Mouse (Mus musculus): ENCODE results near the gene Ccdc114.
"Not testable (repeated sequence)": the region's sequence is repeated elsewhere in the genome, so short reads cannot be mapped to it uniquely, and the experiment has no call there.

The Ccdc114 gene

DNA sequence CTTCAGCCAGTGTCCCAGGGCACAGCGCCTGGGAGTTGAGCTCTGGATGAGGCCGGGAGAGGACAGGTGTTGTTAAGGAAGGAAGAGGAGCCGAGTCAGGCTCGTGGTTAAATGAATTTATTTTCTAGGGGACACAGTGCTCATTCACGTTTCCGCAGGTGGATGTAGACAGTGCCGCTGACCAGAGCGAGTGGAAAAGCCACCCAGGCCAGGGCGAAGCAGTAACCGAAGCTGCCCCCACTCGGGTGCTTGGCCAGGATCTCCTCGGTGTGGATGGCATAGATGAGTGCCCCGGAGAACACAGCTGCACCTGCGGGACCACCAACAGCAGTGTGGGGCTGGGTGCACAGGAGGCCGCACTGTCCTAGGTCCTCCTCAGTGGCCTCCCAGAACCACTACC lies 5.9 kb upstream of the Ccdc114 start:
- DNase-seq (ENCODE audit: extremely low read depth, low read depth, low spot score): no peak

DNA sequence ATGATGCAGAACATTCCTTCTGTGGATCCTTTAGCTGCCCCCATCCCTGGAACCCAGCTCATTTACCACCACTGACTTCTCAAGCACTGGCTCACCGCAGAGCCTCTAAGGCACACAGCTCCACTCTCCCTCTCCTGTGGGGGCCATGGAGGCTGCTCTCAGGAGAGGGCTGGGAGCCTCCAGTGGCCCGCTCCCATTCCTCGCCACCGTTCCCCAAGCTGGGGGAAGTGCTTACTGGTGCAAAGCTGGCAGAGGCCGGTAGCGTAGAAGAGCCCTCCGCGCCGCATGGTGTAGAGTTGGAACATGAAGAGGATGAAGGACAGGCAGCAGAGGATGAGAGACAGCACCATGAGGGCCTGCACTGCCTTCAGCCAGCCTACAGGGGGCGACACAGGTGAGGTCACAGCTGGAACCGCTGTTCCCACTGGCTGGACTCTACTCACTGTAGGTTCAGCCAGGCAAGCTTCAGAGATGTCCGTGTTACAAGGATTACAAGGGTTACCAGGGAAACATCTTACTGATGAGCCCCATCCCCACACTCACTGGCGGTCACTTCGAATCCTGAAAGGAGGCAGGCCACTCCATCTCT lies 4.7 kb upstream of the Ccdc114 start:
- no peak for DNase-seq (ENCODE audit: extremely low read depth, low read depth, low spot score)

GRCm38 (mm10) chr7:45919761-45920160 lies 4.1 kb upstream of the Ccdc114 start:
- DNase-seq (ENCODE audit: extremely low read depth, low read depth, low spot score): no peak

DNA sequence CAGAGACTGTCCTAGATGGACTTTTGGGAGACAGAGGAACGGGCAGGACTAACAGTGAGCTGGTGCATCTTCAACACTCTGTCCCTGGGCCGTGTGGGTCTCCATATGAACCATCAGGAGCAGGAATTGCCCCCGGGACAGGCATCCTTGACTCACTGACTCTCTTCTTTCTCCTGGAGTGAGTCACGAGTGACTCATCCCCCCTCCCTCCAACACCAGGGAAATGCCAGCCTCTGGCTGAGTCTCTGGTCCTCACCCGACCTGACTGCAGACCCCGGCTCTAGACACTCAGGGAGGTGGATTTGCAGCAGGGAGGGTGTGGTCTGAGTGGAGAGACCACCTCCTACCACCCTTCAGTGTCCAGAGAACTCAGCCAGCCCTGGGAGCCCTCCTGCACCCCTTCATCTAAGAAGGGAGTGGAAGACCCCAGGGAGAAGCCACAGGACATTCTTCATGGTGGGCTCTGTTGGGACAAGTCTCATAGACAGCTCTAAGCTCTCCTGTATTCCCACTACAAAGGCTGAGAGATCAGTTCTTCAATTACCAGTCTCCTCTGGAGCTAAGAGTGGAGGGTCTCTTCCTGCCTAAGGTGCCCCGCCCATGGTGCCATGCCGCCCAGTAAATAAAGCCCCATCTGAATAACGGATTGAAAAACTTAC lies 3.2 kb upstream of the Ccdc114 start:
- DNase-seq (ENCODE audit: extremely low read depth, low read depth, low spot score): no peak

- DNase-seq (ENCODE audit: extremely low read depth, low read depth, low spot score): no peak
Measured at GRCm38 (mm10) chr7:45921242-45921621, 2.6 kb upstream of the Ccdc114 start, which contains the start of gene Emp3. Emp3 (minus strand) TSS chr7:45921404.

DNA sequence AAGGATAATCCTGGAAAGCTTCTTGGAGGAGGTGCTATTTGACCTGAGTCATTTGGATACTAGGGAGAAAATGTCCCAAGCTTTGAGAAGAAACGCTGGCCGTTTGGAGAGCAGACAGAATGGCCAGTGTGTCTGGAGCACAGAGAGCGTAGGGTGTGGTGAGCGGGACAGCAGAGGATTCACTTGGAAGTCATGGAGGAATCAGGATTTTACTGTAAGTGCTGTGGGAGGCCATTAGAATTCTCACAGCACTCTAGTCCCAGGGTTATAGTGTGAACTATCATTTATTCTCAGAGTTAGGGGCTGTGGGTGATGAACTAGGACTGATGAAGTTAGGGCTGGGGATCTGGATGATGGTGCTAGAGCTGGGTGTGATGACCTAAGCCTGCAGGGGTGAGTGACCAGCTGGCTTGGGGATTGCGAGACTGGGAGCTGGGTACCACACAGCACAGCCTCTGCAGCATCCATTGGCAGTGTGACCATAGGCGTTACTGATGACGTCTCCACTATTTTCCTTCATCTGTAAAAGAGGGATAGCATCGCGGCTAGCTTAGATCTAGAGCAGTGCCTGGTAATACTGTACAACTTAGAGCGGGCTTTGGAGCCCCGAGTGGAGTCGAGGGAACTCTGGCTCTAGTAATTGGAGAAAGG lies 1.8 kb upstream of the Ccdc114 start:
- DNase-seq (ENCODE audit: extremely low read depth, low read depth, low spot score): no peak

GRCm38 (mm10) chr7:45922928-45923761 lies 727 bp upstream of the Ccdc114 start:
- DNase-seq (ENCODE audit: extremely low read depth, low read depth, low spot score): peak; percentile 25

GRCm38 (mm10) chr7:45924429-45924816 lies 551 bp downstream of the Ccdc114 start:
- no peak for DNase-seq (ENCODE audit: extremely low read depth, low read depth, low spot score)

- no peak for DNase-seq (ENCODE audit: extremely low read depth, low read depth, low spot score)
Measured at GRCm38 (mm10) chr7:45928626-45929295, 4.9 kb downstream of the Ccdc114 start.

DNA sequence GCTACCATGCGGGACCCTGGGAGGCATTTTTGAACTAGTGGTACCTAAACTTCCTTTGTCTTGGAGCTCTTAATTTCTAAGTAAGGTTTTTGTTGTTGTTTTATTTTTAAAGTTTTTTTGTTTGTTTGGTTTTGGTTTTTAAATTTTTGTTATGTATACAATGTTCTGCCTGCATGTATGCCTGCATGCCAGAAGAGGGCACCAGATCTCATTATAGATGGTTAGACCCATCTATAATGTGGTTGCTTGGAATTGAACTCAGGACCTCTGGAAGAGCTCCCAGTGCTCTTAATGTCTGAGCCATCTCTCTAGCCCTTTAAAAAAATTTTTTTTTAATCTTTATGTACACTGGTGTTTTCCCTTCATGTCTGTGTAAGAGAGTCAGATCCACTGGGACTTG lies 5.8 kb downstream of the Ccdc114 start:
- DNase-seq (ENCODE audit: extremely low read depth, low read depth, low spot score): no peak

DNA sequence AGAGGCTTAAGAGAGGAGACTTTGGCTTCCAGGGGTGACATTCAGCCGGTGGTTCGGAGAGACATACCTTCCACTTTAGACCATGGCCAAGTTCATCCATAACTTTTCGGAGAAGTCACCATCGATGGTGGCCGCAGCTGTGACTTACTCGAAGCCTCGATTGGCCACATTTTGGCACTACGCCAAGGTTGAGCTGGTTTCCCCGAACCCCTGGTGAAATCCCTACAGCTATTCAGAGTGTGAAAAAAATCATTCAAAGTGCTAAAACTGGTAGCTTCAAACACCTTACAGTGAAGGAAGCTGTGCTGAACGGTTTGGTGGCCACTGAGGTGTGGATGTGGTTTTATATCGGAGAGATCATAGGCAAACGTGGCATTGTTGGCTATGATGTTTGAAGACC lies 9.9 kb downstream of the Ccdc114 start:
- DNase-seq (ENCODE audit: extremely low read depth, low read depth, low spot score): not testable (repeated sequence)

- no peak for DNase-seq (ENCODE audit: extremely low read depth, low read depth, low spot score)
Measured at GRCm38 (mm10) chr7:45935114-45935513, 11.2 kb downstream of the Ccdc114 start.

DNA sequence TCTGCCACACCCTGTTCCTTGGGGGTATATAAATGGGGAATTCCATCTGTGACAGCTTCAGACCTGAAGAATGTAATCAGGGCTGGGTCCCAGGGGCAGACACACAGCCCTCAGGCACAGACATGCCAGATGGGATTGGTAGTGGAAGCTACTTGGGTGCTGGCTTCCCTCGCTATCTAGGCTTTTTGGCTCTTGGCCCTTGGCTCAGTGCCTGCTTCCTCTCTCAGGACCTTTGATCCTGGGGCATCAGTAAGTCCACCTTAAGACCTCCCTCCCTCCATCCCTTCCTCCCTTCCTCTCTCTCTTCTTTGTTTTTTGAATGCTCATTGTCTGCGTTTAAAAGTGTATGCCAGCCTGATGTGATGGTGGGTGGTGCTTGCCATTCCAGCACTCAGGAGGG lies 16.0 kb downstream of the Ccdc114 start:
- no peak for DNase-seq (ENCODE audit: extremely low read depth, low read depth, low spot score)

DNA sequence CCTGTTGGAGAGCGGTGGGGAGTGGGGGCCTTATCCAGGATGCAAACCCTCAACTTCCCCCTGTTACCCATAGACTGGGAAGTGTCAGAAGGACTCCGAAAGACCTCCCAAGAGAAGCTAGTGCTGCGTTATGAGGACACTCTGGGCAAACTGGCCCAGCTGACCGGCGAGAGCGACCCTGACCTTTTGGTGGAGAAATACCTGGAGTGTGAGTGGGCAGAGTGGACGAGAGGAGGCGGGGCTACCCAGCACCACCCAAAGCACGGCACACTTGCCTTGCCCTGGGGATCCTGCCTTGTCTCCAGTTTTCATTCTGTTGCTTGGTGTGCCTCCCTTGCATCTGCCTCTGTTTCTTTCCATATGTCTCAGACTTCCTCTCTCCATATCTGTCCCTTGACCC lies 18.1 kb downstream of the Ccdc114 start:
- DNase-seq (ENCODE audit: extremely low read depth, low read depth, low spot score): no peak

- DNase-seq (ENCODE audit: extremely low read depth, low read depth, low spot score): not testable (repeated sequence)
Measured at GRCm38 (mm10) chr7:45943280-45943679, 19.4 kb downstream of the Ccdc114 start.

- no peak for DNase-seq (ENCODE audit: extremely low read depth, low read depth, low spot score)
Measured at GRCm38 (mm10) chr7:45949061-45949460, 25.2 kb downstream of the Ccdc114 start.

DNA sequence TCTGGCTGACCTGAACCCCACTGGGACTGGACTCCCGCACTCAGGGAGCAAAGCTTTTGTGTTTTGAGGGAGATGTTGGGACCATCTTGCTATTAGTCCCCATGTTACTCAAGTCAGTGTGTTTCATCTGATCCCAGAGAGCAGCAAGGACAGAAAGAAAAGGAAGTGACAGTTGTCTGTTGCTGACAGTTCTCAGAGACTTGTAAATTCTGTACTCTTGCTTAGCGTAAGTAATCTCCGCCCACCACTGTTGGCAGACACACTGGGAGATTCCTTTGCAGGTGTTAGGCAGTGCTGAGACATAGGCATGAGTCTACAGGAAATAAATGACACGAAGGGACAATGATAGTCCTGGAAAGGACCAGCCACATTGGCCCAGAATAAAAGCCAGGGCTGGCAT lies 32.7 kb downstream of the Ccdc114 start:
- peak; percentile 21 for DNase-seq (ENCODE audit: extremely low read depth, low read depth, low spot score)

DNA sequence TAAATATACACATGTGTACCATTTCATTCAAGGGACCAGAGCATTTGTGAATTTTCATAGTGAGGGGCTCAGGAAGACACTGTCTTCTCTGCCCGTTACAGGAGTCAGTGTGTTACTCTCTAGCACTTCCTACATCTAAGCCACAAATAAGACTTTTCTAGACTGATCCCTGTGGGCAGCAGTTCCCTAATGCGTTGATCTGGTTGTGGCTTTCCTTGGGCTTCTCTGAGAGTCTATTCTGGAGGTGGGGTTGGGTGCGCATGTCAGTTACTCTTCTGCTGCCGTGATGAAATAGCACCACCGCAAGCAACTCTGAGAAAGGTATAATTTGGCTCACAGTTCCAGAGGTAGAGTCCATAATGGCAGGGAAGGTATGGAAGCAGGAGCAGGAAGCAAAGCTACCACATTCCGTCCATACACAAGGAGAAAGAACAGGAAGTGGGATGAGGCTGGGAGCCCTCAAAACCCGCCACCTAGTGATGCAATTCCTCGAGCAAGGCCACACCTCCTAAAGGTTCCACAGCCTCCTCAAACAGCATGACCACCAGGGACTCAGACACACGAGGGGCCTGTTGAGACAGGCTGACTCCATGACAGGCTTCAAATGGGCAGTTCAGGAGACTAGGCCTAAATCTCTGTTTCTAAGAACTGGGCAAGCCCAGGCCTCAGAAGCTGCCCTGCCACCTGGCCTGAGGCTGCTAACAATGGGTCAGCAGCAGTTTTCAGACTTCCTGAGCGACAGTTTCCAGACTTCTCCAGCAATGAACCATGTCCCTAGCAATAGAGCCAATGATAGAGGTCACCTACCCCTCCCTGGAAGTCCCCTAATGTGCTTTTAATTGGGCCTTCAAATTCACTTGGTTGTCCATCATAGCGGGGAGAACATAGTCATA lies 48.2 kb downstream of the Ccdc114 start:
- no peak for DNase-seq (ENCODE audit: extremely low read depth, low read depth, low spot score)

DNA sequence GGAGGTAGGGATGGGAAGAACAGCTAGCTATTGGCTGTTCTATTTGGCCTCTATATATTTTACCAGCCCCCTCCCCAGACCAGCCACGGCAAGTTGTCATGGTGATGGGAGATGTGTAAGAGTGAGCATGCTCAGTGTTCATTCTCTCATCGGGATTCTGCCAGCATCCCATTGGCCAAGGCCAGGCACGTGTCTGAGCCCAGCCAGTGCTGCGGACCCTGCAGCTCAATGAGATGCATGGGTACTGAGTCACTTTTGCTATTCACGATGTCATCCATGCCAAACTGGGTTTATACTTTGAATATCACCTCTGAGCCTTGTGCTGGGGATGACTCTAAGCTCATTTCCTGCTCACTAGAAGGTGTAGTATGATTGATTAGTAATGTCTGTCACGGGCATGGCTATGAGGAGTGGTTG lies 49.4 kb downstream of the Ccdc114 start:
- no peak for DNase-seq (ENCODE audit: extremely low read depth, low read depth, low spot score)

- DNase-seq (ENCODE audit: extremely low read depth, low read depth, low spot score): no peak
Measured at GRCm38 (mm10) chr7:45974103-45974502, 50.2 kb downstream of the Ccdc114 start.
